Mouse (Mus musculus): Measurements from ENCODE around the gene Trpv1. TPM values are rescaled to one million over a fixed set of nuclear protein-coding genes. Genes with fewer than 3 reads are reported as not detected.
A peak's percentile ranks its signal among the peaks of the same experiment; 100 is the strongest.

Gene Trpv1
- 0.41 and 0.86 TPM in 2 replicates for polyA plus RNA-seq (2015; fragmentation: Nextera tagmentation; extraction: Ambion mirVana)

DNA sequence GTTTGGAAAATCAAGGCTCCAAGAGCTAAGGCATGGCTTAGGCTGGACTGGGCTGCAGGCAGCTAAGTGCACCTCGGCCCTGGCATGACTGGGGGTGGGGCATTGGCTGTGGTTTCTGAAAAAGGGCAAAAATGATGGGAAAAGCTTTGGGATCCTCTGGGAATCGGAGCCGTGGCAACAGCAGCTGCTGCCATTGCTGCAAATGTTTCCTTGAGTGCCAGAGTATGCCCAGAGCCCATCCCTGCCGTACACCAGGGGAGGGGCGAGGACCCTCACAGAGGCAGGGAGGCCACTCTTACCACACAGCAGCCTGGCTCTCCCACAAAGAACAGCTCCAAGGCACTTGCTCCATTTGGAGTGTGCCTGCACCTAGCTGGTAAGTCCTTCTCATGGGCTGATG lies at the start of gene Trpv1:
TSS of gene Trpv1 (plus strand) at position 301 of the 400 bp plus-strand sequence.
- Histone ChIP-seq H3K27me3 (no peaks in the 10 kb centered on the region), H3K4me2 (no peak within 1 kb of the TSS), H3K4me3 (no peak within 1 kb of the TSS), H3K9me3 (peaks cover 1% of the 10 kb centered on the region; the same call in 1 of the 2 replicates), H3K4me1 (replicated peaks) (no peaks in the 10 kb centered on the region; the same call in 1 of the 2 replicates), H3K36me3 (no peaks in the 10 kb centered on the region), H3K9ac (no peak within 1 kb of the TSS), H3K27ac (no peak within 1 kb of the TSS)
- 75% methylated on average over 5 of the region's 5 CpGs for WGBS
- ATAC-seq (ENCODE audit: low FRiP score): no peak

DNA sequence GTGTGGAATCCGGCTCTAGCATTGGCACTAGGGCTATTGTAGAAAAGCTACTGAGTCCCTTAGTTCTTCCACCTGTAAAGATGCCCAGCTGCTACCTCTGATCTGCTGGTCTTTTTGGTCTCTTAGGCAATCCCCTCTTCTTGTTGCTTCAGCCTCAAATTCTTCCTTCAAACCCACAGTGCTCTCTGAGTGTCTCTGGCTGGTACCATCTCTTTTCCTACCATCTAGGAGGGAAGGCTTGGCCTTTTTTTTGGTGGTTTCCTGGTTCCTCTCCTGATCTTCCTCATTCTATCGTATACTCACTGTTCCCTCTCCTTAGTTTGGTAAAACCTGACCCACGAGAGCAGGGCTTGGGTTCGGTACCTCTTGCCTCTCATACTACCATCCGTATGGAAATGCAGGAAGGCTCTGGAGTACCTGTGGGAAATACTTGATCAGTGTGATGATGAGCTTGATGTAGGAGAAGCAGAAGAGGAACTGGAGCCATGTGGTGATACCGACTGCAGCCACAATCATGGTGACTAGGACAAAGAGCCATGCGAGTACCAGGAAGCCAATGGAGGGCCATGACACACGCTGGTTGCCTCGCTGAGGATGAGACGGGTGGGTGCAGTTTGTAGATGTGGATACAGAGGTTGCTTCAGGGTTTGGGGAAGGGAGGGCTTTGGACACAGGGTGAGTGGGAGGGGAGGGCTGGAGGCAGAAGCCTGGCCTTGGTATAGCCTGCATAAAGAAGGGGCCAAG lies 48.0 kb upstream of the Trpv1 start:
- H3K9ac ChIP-seq: no peak overlapping the region
- no peaks in the 10 kb centered on the region for H3K27me3 ChIP-seq
- no peak overlapping the region for H3K4me2 ChIP-seq
- no peaks in the 10 kb centered on the region for H3K4me1 ChIP-seq (replicated peaks)
- peaks cover 88% of the 10 kb centered on the region for H3K36me3 ChIP-seq
- H3K4me3 ChIP-seq: no peak overlapping the region
- ATAC-seq (ENCODE audit: low FRiP score): no peak
- H3K9me3 ChIP-seq: no peaks in the 10 kb centered on the region
- 93% methylated on average over 10 of the region's 10 CpGs for WGBS
- no peak overlapping the region for H3K27ac ChIP-seq

- no peak overlapping the region for H3K4me3 ChIP-seq
- WGBS: 90% methylated on average over 6 of the region's 6 CpGs
- ATAC-seq (ENCODE audit: low FRiP score): no peak
- no peaks in the 10 kb centered on the region for H3K9me3 ChIP-seq
- H3K9ac ChIP-seq: no peak overlapping the region
- no peaks in the 10 kb centered on the region for H3K27me3 ChIP-seq
- H3K4me1 ChIP-seq (replicated peaks): no peaks in the 10 kb centered on the region
- peaks cover 95% of the 10 kb centered on the region for H3K36me3 ChIP-seq
- no peak overlapping the region for H3K27ac ChIP-seq
- H3K4me2 ChIP-seq: no peak overlapping the region
These were observed 46.9 kb upstream of the Trpv1 start for GRCm38 (mm10) chr11:73187231-73187630.

GRCm38 (mm10) chr11:73193047-73193446 lies 41.0 kb upstream of the Trpv1 start:
- Histone ChIP-seq H3K27me3 (no peaks in the 10 kb centered on the region), H3K4me3 (no peak overlapping the region), H3K4me2 (no peak overlapping the region), H3K27ac (no peak overlapping the region), H3K9ac (no peak overlapping the region), H3K9me3 (no peaks in the 10 kb centered on the region), H3K36me3 (peaks cover 61% of the 10 kb centered on the region), H3K4me1 (replicated peaks) (peaks cover 15% of the 10 kb centered on the region)
- WGBS: 88% methylated on average over 6 of the region's 6 CpGs
- ATAC-seq (ENCODE audit: low FRiP score): no peak

DNA sequence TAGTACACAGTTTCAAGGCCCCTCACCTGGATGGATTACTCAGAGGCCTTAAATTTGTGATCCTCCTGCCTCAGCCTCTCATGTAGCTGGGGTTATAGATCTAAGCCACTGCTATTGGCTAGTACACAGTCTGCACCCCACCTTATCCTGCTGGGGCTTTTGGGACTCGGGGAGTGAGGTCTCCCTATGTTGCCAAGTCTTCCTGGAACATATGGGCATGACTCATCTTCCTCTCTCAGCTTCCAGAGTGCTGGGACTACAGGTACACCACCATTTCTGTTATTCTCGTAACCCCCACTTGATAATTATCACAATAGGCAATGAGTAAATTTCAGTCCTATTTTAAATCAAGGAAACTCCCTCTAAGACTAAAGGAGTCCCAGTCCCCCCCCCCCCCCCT lies 39.6 kb upstream of the Trpv1 start:
- Histone ChIP-seq H3K36me3 (peaks cover 48% of the 10 kb centered on the region), H3K27me3 (no peaks in the 10 kb centered on the region), H3K9me3 (no peaks in the 10 kb centered on the region), H3K27ac (no peak overlapping the region), H3K4me1 (replicated peaks) (peaks cover 21% of the 10 kb centered on the region), H3K9ac (no peak overlapping the region), H3K4me3 (no peak overlapping the region), H3K4me2 (no peak overlapping the region)
- WGBS: 77% methylated on average over 2 of the region's 2 CpGs
- no peak for ATAC-seq (ENCODE audit: low FRiP score)

DNA sequence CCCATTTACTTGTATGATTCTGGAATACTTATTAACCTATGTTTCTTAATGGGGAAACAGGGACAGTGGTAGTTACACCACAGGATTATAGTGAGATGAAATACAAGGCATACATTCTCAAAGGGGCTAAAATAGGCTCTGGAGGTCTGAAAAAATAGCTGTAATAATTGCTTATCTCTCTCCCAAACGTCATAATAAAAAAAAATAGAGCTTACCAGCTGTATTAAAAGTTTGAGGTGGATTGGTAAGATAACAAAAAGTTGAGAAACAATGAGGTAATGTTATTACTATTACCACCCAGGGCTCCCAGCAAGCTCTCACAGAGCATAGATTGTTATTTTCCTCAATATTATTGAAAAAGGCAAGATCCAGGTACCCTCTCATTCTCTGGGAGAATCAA lies 35.9 kb upstream of the Trpv1 start:
- Histone ChIP-seq H3K4me2 (peak overlapping the region; percentile 83), H3K4me1 (replicated peaks) (peaks cover 27% of the 10 kb centered on the region), H3K9me3 (no peaks in the 10 kb centered on the region), H3K27me3 (no peaks in the 10 kb centered on the region), H3K36me3 (peaks cover 13% of the 10 kb centered on the region), H3K4me3 (peak overlapping the region; percentile 79), H3K27ac (no peak overlapping the region), H3K9ac (peak overlapping the region; percentile 88)
- no peak for ATAC-seq (ENCODE audit: low FRiP score)
- 6% methylated on average over 1 of the region's 1 CpGs for WGBS

- H3K9ac ChIP-seq: peak within 1 kb of the TSS; percentile 88
- H3K36me3 ChIP-seq: peaks cover 13% of the 10 kb centered on the region
- no peaks in the 10 kb centered on the region for H3K9me3 ChIP-seq
- under 1% methylated on average over 21 of the region's 22 CpGs for WGBS
- H3K4me1 ChIP-seq (replicated peaks): peaks cover 27% of the 10 kb centered on the region
- peak within 1 kb of the TSS; percentile 83 for H3K4me2 ChIP-seq
- peak within 1 kb of the TSS; percentile 76 for H3K27ac ChIP-seq
- ATAC-seq (ENCODE audit: low FRiP score): peak; percentile 97
- H3K4me3 ChIP-seq: peak within 1 kb of the TSS; percentile 79
- no peaks in the 10 kb centered on the region for H3K27me3 ChIP-seq
These were observed 35.4 kb upstream of the Trpv1 start, which contains the start of gene Ctns for GRCm38 (mm10) chr11:73198603-73199229. Gene Ctns (minus strand): TSS chr11:73199042.

- H3K27me3 ChIP-seq: no peaks in the 10 kb centered on the region
- peaks cover 27% of the 10 kb centered on the region for H3K4me1 ChIP-seq (replicated peaks)
- H3K9ac ChIP-seq: peak within 1 kb of the TSS; percentile 88
- H3K4me3 ChIP-seq: peak within 1 kb of the TSS; percentile 79
- peak; percentile 98 for ATAC-seq (ENCODE audit: low FRiP score)
- peaks cover 13% of the 10 kb centered on the region for H3K36me3 ChIP-seq
- H3K27ac ChIP-seq: peak within 1 kb of the TSS; percentile 76
- no peaks in the 10 kb centered on the region for H3K9me3 ChIP-seq
- WGBS: under 1% methylated on average over 32 of the region's 32 CpGs
- peak within 1 kb of the TSS; percentile 83 for H3K4me2 ChIP-seq
These were observed 34.8 kb upstream of the Trpv1 start, which contains the start of gene Shpk for GRCm38 (mm10) chr11:73199230-73199712. Gene Shpk (plus strand): TSS chr11:73199460.

GRCm38 (mm10) chr11:73199879-73200278 lies 34.2 kb upstream of the Trpv1 start:
- 5% methylated on average over 12 of the region's 12 CpGs for WGBS

DNA sequence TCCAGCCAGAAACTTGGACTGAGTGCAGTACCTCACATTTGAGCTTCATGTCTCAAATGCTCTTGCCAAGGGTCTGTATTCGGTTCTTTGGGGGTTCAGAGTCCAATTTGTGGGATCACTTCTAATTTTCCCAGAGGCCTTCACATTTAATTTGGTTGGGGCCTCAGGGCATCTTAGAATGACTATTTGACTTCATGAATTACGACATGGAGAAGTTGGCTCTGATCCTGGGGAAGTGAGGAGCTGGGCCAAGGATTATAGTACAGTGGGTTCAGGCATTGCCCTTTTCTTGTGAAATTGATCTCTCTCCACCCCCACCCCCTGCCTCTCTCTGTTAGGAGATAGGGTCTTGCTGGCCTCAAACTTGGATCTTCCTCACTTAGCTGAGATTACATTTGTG lies 33.1 kb upstream of the Trpv1 start:
- H3K27ac ChIP-seq: no peak overlapping the region
- 76% methylated on average over 2 of the region's 2 CpGs for WGBS

More at GRCm38 (mm10) chr11:73199879-73200278, 34.2 kb upstream of the Trpv1 start:
- Histone ChIP-seq H3K9ac (peak overlapping the region; percentile 88), H3K27me3 (no peaks in the 10 kb centered on the region), H3K4me1 (replicated peaks) (peaks cover 27% of the 10 kb centered on the region), H3K27ac (peak overlapping the region; percentile 52; the same call in 1 of the 2 replicates), H3K4me3 (peak overlapping the region; percentile 79), H3K4me2 (peak overlapping the region; percentile 83), H3K9me3 (no peaks in the 10 kb centered on the region), H3K36me3 (peaks cover 13% of the 10 kb centered on the region)
- no peak for ATAC-seq (ENCODE audit: low FRiP score)

DNA sequence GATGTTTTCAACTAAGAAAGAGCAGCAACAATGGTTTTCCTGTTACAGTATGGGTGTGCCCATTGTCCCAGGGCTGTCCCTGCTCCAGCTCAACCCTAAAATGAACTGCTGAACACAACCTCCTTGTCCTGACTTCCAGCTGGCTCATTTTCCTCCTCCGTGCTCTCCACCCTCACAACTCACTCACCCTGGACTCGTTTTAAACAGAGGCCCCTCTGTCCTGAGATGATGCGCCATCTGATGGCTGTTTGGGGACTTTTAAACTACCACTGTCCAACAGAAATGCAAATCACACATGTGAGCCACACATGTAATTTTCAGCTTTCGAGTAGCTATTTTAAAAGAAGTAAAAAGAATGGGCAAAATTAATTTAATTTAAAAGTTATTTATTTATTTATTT lies 32.5 kb upstream of the Trpv1 start:
- H3K36me3 ChIP-seq: no peaks in the 10 kb centered on the region
- 39% methylated on average over 4 of the region's 4 CpGs for WGBS
- peaks cover 26% of the 10 kb centered on the region for H3K4me1 ChIP-seq (replicated peaks)
- no peak for ATAC-seq (ENCODE audit: low FRiP score)
- no peak overlapping the region for H3K4me3 ChIP-seq
- no peak overlapping the region for H3K9ac ChIP-seq
- no peak overlapping the region for H3K4me2 ChIP-seq
- H3K9me3 ChIP-seq: no peaks in the 10 kb centered on the region
- no peaks in the 10 kb centered on the region for H3K27me3 ChIP-seq
- no peak overlapping the region for H3K27ac ChIP-seq

More for the DNA sequence above, 33.1 kb upstream of the Trpv1 start:
- no peaks in the 10 kb centered on the region for H3K27me3 ChIP-seq
- ATAC-seq (ENCODE audit: low FRiP score): no peak
- H3K4me3 ChIP-seq: no peak overlapping the region
- no peaks in the 10 kb centered on the region for H3K9me3 ChIP-seq
- H3K36me3 ChIP-seq: peaks cover 2% of the 10 kb centered on the region; the same call in 1 of the 2 replicates
- peaks cover 27% of the 10 kb centered on the region for H3K4me1 ChIP-seq (replicated peaks)
- H3K9ac ChIP-seq: no peak overlapping the region
- no peak overlapping the region for H3K4me2 ChIP-seq

GRCm38 (mm10) chr11:73203895-73204294 lies 30.2 kb upstream of the Trpv1 start:
- no peak overlapping the region for H3K4me2 ChIP-seq
- H3K4me3 ChIP-seq: no peak overlapping the region
- H3K9me3 ChIP-seq: no peaks in the 10 kb centered on the region
- no peaks in the 10 kb centered on the region for H3K27me3 ChIP-seq
- 87% methylated on average over 8 of the region's 8 CpGs for WGBS
- peaks cover 6% of the 10 kb centered on the region for H3K4me1 ChIP-seq (replicated peaks)
- no peak overlapping the region for H3K9ac ChIP-seq
- H3K36me3 ChIP-seq: no peaks in the 10 kb centered on the region
- ATAC-seq (ENCODE audit: low FRiP score): no peak
- no peak overlapping the region for H3K27ac ChIP-seq
